Mouse (Mus musculus) midbrain, postnatal 0 days (tissue): ENCODE data around the gene Gcnt2. TPM values are rescaled to one million over a fixed set of nuclear protein-coding genes. Genes with fewer than 3 reads are reported as not detected.

Source experiments
- ATAC-seq: fragments of 200-750 bp; cut with Nextera tagmentation; 2 replicates; pipeline ENCODE4 v1.8.0; 2017; ENCODE audit warnings: moderate number of reproducible peaks, mild to moderate bottlenecking, moderate TSS enrichment, moderate library complexity; ENCODE audit not compliant: low FRiP score
- DNase-seq: peaks from one replicate; pipeline ENCODE4 v3.0.0-alpha.2; 2015; ENCODE audit warnings: low spot score
- H3K27ac ChIP-seq: fragments of 300-500 bp; sonication (generic); 2 replicates; pipeline ENCODE4 v1.5.1; 2014; ENCODE audit warnings: low read depth, mild to moderate bottlenecking, low read length, mixed read lengths
- H3K27me3 ChIP-seq: fragments of 300-500 bp; sonication (generic); 2 replicates; pipeline ENCODE4 v1.6.1; 2014; ENCODE audit warnings: low read length, control low read depth, mixed read lengths; ENCODE audit not compliant: insufficient read depth
- H3K36me3 ChIP-seq: fragments of 300-500 bp; sonication (generic); 2 replicates; pipeline ENCODE4 v1.6.1; 2014; ENCODE audit warnings: low read length, control low read depth, mixed read lengths; ENCODE audit not compliant: insufficient read depth
- H3K4me1 ChIP-seq: fragments of 300-500 bp; sonication (generic); 2 replicates; pipeline ENCODE4 v1.6.1; 2014; ENCODE audit warnings: mild to moderate bottlenecking, control low read depth, antibody characterized with exemption, low read length, mixed read lengths; ENCODE audit not compliant: insufficient read depth
- H3K4me2 ChIP-seq: fragments of 300-500 bp; sonication (generic); 2 replicates; pipeline ENCODE4 v1.6.1; 2014; ENCODE audit warnings: low read depth, mild to moderate bottlenecking, low read length, mixed read lengths; ENCODE audit not compliant: poor library complexity, severe bottlenecking
- H3K4me3 ChIP-seq: fragments of 300-500 bp; sonication (generic); 2 replicates; pipeline ENCODE4 v1.5.1; 2014; ENCODE audit warnings: low read depth, mild to moderate bottlenecking, low read length, moderate library complexity
- H3K9ac ChIP-seq: fragments of 300-500 bp; sonication (generic); replicated peaks from 2 replicates; pipeline ENCODE4 v1.6.1; 2014; ENCODE audit warnings: mild to moderate bottlenecking, low read length, moderate library complexity, mixed read lengths; ENCODE audit not compliant: poor library complexity, severe bottlenecking
- H3K9me3 ChIP-seq: fragments of 300-500 bp; sonication (generic); 2 replicates; pipeline ENCODE4 v1.6.1; 2016; ENCODE audit warnings: low read length, control low read depth
- CTCF ChIP-seq: IDR thresholded peaks from 2 replicates; pipeline ENCODE4 v1.5.1; 2016; ENCODE audit warnings: antibody characterized with exemption, mild to moderate bottlenecking
- WGBS: fragments of 180-500 bp; shearing (Covaris S2); extraction: QIAGEN DNeasy Blood & Tissue Kit; methylation state at CpG from one replicate; pipeline ENCODE4 v1.1.7; 2014; 5-methylcytosine and 5-hydroxymethylcytosine counted together
- microRNA-seq: library from miRNA; unstranded; fragments of <30 nt; microRNA quantifications from one replicate; pipeline ENCODE4, GENCODE M21; 2016; ENCODE audit warnings: borderline number of aligned reads
- polyA plus RNA-seq: library from polyadenylated mRNA; unstranded; fragments of >200 nt; fragmentation: Nextera tagmentation; extraction: Ambion mirVana; gene quantifications from 2 replicates; pipeline ENCODE4 v1.2.1, GENCODE M21; 2015
- total RNA-seq: library from RNA; depleted of rRNA; stranded (reverse); fragments of >200 nt; gene quantifications from 2 replicates; pipeline ENCODE4 v1.2.3, GENCODE M21; 2014; rRNA removed

Gene Gcnt2
- total and polyA plus RNA-seq, 2 experiments from 2014 or later: 2.4 to 10.2 TPM

DNA sequence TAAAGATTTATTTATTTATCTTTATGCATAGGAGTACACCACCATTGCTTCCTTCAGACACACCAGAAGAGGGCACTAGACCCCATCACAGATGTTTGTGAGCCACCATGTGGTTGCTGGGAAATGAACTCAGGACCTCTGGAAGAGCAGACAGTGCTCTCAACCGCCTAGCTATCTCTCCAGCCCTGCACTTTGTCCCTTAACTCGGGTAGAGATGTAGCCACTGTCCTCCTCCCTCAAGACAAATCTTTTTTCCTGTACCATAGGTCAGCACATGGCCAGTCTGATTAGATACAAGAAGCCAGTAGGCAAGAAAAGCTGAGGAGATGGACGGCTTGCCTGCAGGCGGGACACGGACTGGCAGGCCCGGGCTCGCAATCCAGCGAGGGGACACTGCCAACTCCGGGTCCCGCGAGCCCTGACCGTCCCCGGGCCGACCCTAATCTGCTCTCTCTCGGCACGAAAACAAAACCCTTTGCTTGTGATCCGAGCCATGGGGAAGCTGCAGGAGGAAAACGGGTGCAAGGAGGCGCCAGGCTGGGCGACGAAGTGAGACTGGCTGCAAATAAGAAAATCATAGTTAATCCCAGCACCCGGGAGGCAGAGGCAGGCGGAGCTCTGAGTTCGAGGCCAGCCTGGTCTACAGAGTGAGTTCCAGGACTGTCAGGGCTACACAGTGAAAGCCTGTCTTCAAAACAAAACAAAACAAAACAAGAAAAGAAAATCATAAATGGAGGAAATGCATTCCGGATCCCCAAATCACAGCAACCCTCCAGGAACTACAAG, 140.8 kb downstream of the Gcnt2 start:
- H3K9me3 ChIP-seq: no peaks in the 10 kb centered on the region
- TF ChIP-seq CTCF: peak; percentile 77
- H3K4me3 ChIP-seq: peak overlapping the region; percentile 96
- no peaks in the 10 kb centered on the region for H3K27me3 ChIP-seq
- ATAC-seq: peak; percentile 54
- peaks cover 9% of the 10 kb centered on the region; the same call in 1 of the 2 replicates for H3K4me1 ChIP-seq
- 0 out of 2 replicates have a peak, but pooled peaks cover 4% of the 10 kb centered on the region for H3K36me3 ChIP-seq
- peak; percentile 55 for DNase-seq
- H3K9ac ChIP-seq: peak overlapping the region; percentile 88
- peak overlapping the region; percentile 96 for H3K27ac ChIP-seq
- under 1% methylated on average over 25 of the region's 25 CpGs for WGBS
- H3K4me2 ChIP-seq: peak overlapping the region; percentile 88

DNA sequence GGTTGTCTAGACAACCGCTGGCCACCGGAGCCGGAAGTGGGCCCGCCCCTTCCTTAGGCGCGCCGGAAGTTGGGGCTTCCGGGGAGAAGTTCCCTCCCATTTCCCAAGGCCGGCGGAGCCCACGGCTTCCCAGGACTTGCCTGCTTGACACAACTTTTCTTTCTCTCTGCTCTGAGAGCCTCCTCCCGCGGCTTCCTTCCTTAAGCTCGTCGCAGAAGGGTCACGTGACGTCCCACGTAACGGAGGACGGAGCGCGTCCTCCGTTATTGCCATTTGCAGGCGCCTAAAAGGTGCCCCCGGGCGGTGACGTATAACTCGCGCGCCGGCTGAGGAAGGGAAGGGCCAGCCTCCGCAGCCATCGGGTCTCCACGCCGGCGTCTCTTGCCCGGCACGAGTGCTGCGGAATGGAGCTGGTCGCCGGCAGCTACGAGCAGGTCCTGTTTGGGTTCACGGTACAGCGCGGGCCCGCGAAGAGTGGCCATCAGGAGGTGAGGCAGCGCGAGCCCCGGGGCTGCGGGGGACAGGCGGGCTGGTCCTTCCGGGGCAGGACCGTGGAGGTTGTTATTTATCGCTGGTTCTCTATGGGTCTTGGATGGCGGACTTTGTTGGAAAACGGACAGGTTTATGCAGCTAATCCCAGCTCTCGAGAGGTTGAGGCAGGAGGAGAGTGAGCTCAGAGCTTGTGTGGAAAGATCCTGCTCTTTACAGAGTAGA, 141.5 kb downstream of the Gcnt2 start, which contains the start of gene Pak1ip1:
TSS of gene Pak1ip1 (plus strand) at position 98 of the 714 bp plus-strand sequence.
- H3K4me3 ChIP-seq: peak within 1 kb of the TSS; percentile 96
- peak within 1 kb of the TSS; percentile 88 for H3K9ac ChIP-seq
- H3K36me3 ChIP-seq: peaks cover 7% of the 10 kb centered on the region; the same call in 1 of the 2 replicates
- WGBS: under 1% methylated on average over 58 of the region's 58 CpGs
- peak within 1 kb of the TSS; percentile 88 for H3K4me2 ChIP-seq
- H3K4me1 ChIP-seq: peaks cover 9% of the 10 kb centered on the region; the same call in 1 of the 2 replicates
- no peak for TF ChIP-seq CTCF
- DNase-seq (peak; percentile 96), ATAC-seq (peak; percentile 95)
- H3K27me3 ChIP-seq: no peaks in the 10 kb centered on the region
- H3K27ac ChIP-seq: peak within 1 kb of the TSS; percentile 96
- H3K9me3 ChIP-seq: no peaks in the 10 kb centered on the region

DNA sequence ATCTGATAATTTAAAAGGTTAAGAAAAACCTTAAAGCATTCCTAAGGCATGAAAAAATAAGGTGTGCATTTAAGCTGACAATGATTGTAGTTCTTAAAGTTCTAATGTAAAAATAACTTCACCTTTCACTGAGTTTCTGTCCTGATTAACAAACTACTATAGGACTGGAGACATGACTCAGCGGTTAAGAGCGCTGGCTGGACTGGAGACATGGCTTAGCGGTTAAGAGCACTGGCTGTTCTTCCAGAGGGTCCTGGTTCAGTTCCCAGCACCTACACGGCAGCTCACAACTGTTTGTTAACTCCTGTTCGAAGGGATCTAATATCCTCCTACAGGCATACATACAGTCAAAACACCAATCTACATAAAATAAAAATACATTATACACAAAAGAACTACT, 142.4 kb downstream of the Gcnt2 start:
- no peak for ATAC-seq
- no peak for TF ChIP-seq CTCF
- no peaks in the 10 kb centered on the region for H3K9me3 ChIP-seq
- peaks cover 9% of the 10 kb centered on the region; the same call in 1 of the 2 replicates for H3K4me1 ChIP-seq
- WGBS: 87% methylated on average over 5 of the region's 5 CpGs
- peak overlapping the region; percentile 96 for H3K4me3 ChIP-seq
- H3K27me3 ChIP-seq: no peaks in the 10 kb centered on the region
- H3K4me2 ChIP-seq: peak overlapping the region; percentile 88
- no peak overlapping the region for H3K27ac ChIP-seq
- DNase-seq: no peak
- peaks cover 14% of the 10 kb centered on the region for H3K36me3 ChIP-seq
- no peak overlapping the region for H3K9ac ChIP-seq

DNA sequence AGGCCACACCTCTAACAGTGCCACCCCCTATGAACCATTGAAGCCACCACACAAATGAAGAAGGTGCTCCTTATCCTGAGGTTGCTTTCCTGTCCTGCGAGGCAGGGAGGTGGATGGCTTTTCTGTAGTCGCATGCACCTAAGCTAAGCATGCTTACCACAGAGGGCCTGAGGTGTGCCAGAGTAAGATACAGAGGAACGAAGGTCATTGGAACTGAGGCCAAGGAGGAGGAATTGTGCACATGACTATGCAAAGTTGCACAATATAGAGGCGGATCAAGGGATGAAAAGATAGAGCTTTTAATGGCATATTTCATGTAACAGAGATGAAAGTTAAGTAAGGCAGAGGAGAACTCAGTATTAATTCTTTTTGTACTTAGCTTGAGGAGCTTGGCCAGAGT, 146.7 kb downstream of the Gcnt2 start:
- Histone ChIP-seq H3K36me3 (peaks cover 47% of the 10 kb centered on the region), H3K4me1 (peaks cover 5% of the 10 kb centered on the region; the same call in 1 of the 2 replicates), H3K9ac (no peak overlapping the region), H3K27me3 (no peaks in the 10 kb centered on the region), H3K9me3 (no peaks in the 10 kb centered on the region), H3K4me3 (no peak overlapping the region), H3K27ac (no peak overlapping the region), H3K4me2 (no peak overlapping the region)
- WGBS: 96% methylated on average over 4 of the region's 4 CpGs
- TF ChIP-seq CTCF: no peak
- no peak for DNase-seq
- ATAC-seq: no peak

DNA sequence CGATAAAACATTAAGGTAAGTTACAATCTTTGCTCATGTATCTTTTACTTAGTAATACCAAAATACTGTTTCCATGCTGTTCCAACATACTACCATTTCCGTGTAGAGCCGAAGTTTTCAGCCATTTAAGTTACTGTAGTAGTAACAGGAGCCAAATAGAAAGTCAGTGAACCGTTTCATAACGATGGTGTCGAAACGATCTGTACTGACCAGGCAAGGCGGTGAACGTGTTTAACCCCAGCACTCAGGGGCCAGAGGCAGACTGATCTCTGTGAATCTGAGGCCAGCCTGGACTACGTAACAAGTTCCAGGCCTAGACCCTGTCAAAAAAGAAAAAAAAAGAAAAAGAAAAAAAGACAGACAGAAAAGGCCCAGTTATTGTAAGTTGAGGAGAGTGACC, 148.7 kb downstream of the Gcnt2 start:
- Histone ChIP-seq H3K4me2 (no peak overlapping the region), H3K36me3 (peaks cover 62% of the 10 kb centered on the region), H3K9me3 (no peaks in the 10 kb centered on the region), H3K27ac (no peak overlapping the region), H3K4me1 (no peaks in the 10 kb centered on the region), H3K27me3 (no peaks in the 10 kb centered on the region), H3K9ac (no peak overlapping the region), H3K4me3 (no peak overlapping the region)
- no peak for TF ChIP-seq CTCF
- WGBS: 95% methylated on average over 10 of the region's 10 CpGs
- ATAC-seq (no peak), DNase-seq (no peak)

- Histone ChIP-seq H3K36me3 (peaks cover 62% of the 10 kb centered on the region), H3K4me1 (no peaks in the 10 kb centered on the region), H3K9me3 (no peaks in the 10 kb centered on the region), H3K4me3 (no peak overlapping the region), H3K27ac (no peak overlapping the region), H3K9ac (no peak overlapping the region), H3K27me3 (no peaks in the 10 kb centered on the region), H3K4me2 (no peak overlapping the region)
- ATAC-seq: no peak
- no peak for DNase-seq
- WGBS: 86% methylated on average over 8 of the region's 8 CpGs
- peak; percentile 32; the same call in 1 of the 2 replicates for TF ChIP-seq CTCF
Observed at GRCm38 (mm10) chr13:41008946-41009345, 149.4 kb downstream of the Gcnt2 start.

Small RNA genes within 50 kb of the gene (microRNA-seq; reads per million reads assigned to microRNA genes)
- not detected for gene Mir5124a

Other genes starting within 250 kb of the Gcnt2 start
- 1.3 and 4.0 TPM in 2 replicates for gene Tfap2a, start 121.4 kb upstream of the Gcnt2 start, total RNA-seq
- 1.3 and 2.0 TPM in 2 replicates for gene Tfap2a, start 121.4 kb upstream of the Gcnt2 start, polyA plus RNA-seq
- 32.9 and 38.1 TPM in 2 replicates for gene Pak1ip1, start 141.3 kb downstream of the Gcnt2 start, total RNA-seq
- gene Pak1ip1, start 141.3 kb downstream of the Gcnt2 start, polyA plus RNA-seq: 42.6 and 43.6 TPM in 2 replicates
- gene Tmem14c, start 156.5 kb downstream of the Gcnt2 start, total RNA-seq: 34.3 and 54.6 TPM in 2 replicates
- 112 and 124 TPM in 2 replicates for gene Tmem14c, start 156.5 kb downstream of the Gcnt2 start, polyA plus RNA-seq
- 1.1 and 2.3 TPM in 2 replicates for gene Mak, start 220.0 kb downstream of the Gcnt2 start, total RNA-seq
- 2.1 and 2.2 TPM in 2 replicates for gene Mak, start 220.0 kb downstream of the Gcnt2 start, polyA plus RNA-seq